Mouse (Mus musculus) cortical plate, adult 2 months (tissue): ENCODE measurements around the gene Ptger3. TPM values are rescaled to one million over a fixed set of nuclear protein-coding genes. Genes with fewer than 3 reads are reported as not detected.

Experiments used
- H3K27ac ChIP-seq: fragments of 200-500 bp; 2 replicates; pipeline ENCODE4 v1.5.1; 2012; ENCODE audit warnings: low read length, control low read depth, inconsistent platforms; ENCODE audit not compliant: insufficient read depth
- H3K4me1 ChIP-seq: fragments of 200-500 bp; 2 replicates; pipeline ENCODE4 v1.6.1; 2011; ENCODE audit warnings: low read length; ENCODE audit not compliant: control insufficient read depth, insufficient read depth
- H3K4me3 ChIP-seq: fragments of 200-500 bp; 2 replicates; pipeline ENCODE4 v1.5.1; 2011; ENCODE audit warnings: mild to moderate bottlenecking, low read length, control low read depth; ENCODE audit not compliant: insufficient read depth
- CTCF ChIP-seq: fragments of 200-500 bp; IDR thresholded peaks from 2 replicates; pipeline ENCODE4 v1.5.1; 2011; ENCODE audit warnings: mild to moderate bottlenecking, control low read depth, low read length; ENCODE audit not compliant: insufficient read depth; ENCODE audit errors: extremely low read depth
- POLR2A ChIP-seq: fragments of 200-500 bp; IDR thresholded peaks from 2 replicates; pipeline ENCODE4 v1.6.1; 2011; ENCODE audit warnings: mild to moderate bottlenecking, low read length, control low read depth; ENCODE audit not compliant: insufficient read depth; ENCODE audit errors: extremely low read depth
- polyA plus RNA-seq: library from polyadenylated mRNA; depleted of rRNA; stranded (reverse); fragments of >200 nt; gene quantifications from 2 replicates; pipeline ENCODE4 v1.2.3, GENCODE M21; 2012; rRNA removed

Gene Ptger3
- polyA plus RNA-seq, result 2.2 and 2.8 TPM in 2 replicates

DNA sequence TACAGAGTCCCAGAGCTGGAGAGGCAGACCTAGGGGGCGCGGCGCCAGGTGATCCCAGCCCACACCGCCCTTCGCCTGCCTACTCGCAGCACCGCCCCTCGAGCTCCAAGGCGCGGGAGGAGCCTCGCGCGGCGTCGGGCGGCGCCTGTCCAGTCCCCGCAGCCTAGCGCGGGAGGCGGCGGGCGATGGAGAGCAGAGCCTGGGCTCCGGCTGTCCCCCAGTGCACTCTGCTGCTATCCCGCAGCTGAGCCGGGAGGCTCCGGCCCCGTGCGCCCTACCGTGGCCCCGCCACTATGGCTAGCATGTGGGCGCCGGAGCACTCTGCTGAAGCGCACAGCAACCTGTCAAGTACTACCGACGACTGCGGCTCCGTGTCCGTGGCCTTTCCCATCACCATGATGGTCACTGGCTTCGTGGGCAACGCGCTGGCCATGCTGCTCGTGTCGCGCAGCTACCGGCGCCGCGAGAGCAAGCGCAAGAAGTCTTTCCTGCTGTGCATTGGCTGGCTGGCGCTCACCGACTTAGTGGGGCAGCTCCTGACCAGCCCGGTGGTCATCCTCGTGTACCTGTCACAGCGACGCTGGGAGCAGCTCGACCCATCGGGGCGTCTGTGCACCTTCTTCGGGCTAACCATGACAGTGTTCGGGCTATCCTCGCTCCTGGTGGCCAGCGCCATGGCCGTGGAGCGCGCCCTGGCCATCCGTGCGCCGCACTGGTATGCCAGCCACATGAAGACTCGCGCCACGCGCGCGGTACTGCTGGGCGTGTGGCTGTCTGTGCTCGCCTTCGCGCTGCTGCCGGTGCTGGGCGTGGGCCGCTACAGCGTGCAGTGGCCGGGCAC, at the start of gene Ptger3:
Ptger3 (plus strand) TSS at position 168 of the 841 bp plus-strand sequence.
- TF ChIP-seq POLR2A (no peak), CTCF (no peak)
- Histone ChIP-seq H3K4me1 (peaks cover 2% of the 10 kb centered on the region; the same call in 1 of the 2 replicates), H3K4me3 (peak within 1 kb of the TSS; percentile 62), H3K27ac (no peak within 1 kb of the TSS)

DNA sequence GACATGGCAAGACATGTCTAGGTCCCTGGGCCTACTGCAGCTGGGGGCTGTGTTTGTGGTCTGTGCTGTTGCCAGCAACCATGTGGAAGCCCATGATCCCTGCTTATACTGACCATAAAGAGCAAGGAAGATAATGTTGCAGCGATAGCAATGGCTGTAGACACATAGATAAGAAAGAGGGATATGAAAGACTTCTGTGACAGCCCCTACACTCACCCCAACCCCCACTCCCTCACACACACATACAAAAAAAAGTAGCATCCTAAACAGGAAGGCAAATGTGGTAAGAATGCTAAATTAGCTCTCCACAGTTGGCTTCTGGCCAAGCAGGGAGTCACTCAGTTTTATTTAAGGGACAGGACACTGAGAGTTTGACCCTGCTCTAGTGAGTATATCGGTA, 48.7 kb upstream of the Ptger3 start:
- no peak overlapping the region for H3K4me3 ChIP-seq
- H3K4me1 ChIP-seq, result no peaks in the 10 kb centered on the region
- no peak for TF ChIP-seq POLR2A
- H3K27ac ChIP-seq, result no peak overlapping the region

GRCm38 (mm10) chr3:157520433-157520832, 46.3 kb upstream of the Ptger3 start:
- Histone ChIP-seq H3K27ac (no peak overlapping the region), H3K4me1 (no peaks in the 10 kb centered on the region), H3K4me3 (no peak overlapping the region)
- peak; percentile 75 for TF ChIP-seq CTCF
- TF ChIP-seq POLR2A, result no peak

DNA sequence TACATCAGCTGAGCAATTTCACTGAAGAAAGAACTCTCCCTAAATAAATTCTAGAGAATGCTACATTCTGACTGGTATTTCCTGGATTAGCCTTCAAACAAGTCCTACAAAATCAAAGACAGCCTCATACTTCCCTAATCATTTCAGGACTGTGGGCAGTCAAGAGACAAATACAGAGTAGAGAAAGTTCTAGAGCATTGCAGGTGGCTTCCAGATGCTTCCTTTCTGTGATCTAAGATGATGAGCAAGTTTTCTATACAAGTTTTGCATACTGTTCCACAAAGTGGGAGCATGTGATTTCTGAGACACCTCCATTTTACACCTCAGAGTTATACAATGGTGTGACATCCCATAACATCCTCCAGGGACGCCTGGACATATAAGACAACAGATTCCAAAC, 42.9 kb upstream of the Ptger3 start:
- Histone ChIP-seq H3K27ac (no peak overlapping the region), H3K4me3 (no peak overlapping the region)
- TF ChIP-seq CTCF, result no peak
- TF ChIP-seq POLR2A, result no peak

GRCm38 (mm10) chr3:157531585-157531984, 35.1 kb upstream of the Ptger3 start:
- no peaks in the 10 kb centered on the region; the same call in 1 of the 2 replicates for H3K4me1 ChIP-seq
- H3K4me3 ChIP-seq, result no peak overlapping the region
- no peak for TF ChIP-seq CTCF

More for the DNA sequence above, 42.9 kb upstream of the Ptger3 start:
- no peaks in the 10 kb centered on the region for H3K4me1 ChIP-seq

GRCm38 (mm10) chr3:157533964-157534785, 32.5 kb upstream of the Ptger3 start, which contains the start of gene Zranb2:
Gene Zranb2, plus strand, starts transcription at chr3:157534160.
- no peak for TF ChIP-seq CTCF
- peak; percentile 53; the same call in 1 of the 2 replicates for TF ChIP-seq POLR2A
- peak within 1 kb of the TSS; percentile 88 for H3K4me3 ChIP-seq

More at GRCm38 (mm10) chr3:157531585-157531984, 35.1 kb upstream of the Ptger3 start:
- H3K27ac ChIP-seq, result no peak overlapping the region

GRCm38 (mm10) chr3:157534786-157535415, 31.8 kb upstream of the Ptger3 start:
- Histone ChIP-seq H3K4me3 (peak overlapping the region; percentile 88), H3K4me1 (no peaks in the 10 kb centered on the region; the same call in 1 of the 2 replicates), H3K27ac (peak overlapping the region; percentile 97)
- TF ChIP-seq CTCF (no peak), POLR2A (no peak)

More at GRCm38 (mm10) chr3:157533964-157534785, 32.5 kb upstream of the Ptger3 start, which contains the start of gene Zranb2:
- H3K4me1 ChIP-seq, result no peaks in the 10 kb centered on the region; the same call in 1 of the 2 replicates
- peak within 1 kb of the TSS; percentile 97 for H3K27ac ChIP-seq

- TF ChIP-seq CTCF (no peak), POLR2A (no peak)
- Histone ChIP-seq H3K4me3 (no peak overlapping the region), H3K27ac (no peak overlapping the region), H3K4me1 (no peaks in the 10 kb centered on the region)
Observed at GRCm38 (mm10) chr3:157549323-157549722, 17.4 kb upstream of the Ptger3 start.

- H3K4me3 ChIP-seq, result no peak overlapping the region
- TF ChIP-seq CTCF (no peak), POLR2A (no peak)
- no peak overlapping the region for H3K27ac ChIP-seq
- H3K4me1 ChIP-seq, result no peaks in the 10 kb centered on the region
Observed at GRCm38 (mm10) chr3:157549758-157550600, 16.7 kb upstream of the Ptger3 start.
